Mouse (Mus musculus) erythroid progenitor cell, adult 5-6 weeks (primary cell): Measurements from ENCODE around the gene Gpbp1l1. TPM values are rescaled to one million over a fixed set of nuclear protein-coding genes. Genes with fewer than 3 reads are reported as not detected.

Experiments
- ATAC-seq: replicated peaks from 2 replicates; pipeline ENCODE4 v1.8.0; 2016; ENCODE audit warnings: moderate number of reproducible peaks, mild to moderate bottlenecking, moderate TSS enrichment, inconsistent platforms; ENCODE audit not compliant: poor library complexity, low FRiP score, severe bottlenecking
- total RNA-seq, 2 experiments: library from RNA; stranded (forward) in 1 of 2; stranded (reverse) in 1 of 2; fragments of 150-400 nt in 1 of 2; fragments of 186-747, 209-891 nt in 1 of 2; gene quantifications; 2 replicates each; pipeline versions ENCODE4 v1.2.3 to v1.2.4; 2015 to 2017; ENCODE audit warnings: low replicate concordance in 2 of 2

The Gpbp1l1 gene
- total RNA-seq, 2 experiments from 2014 or later = 101 to 126 TPM

DNA sequence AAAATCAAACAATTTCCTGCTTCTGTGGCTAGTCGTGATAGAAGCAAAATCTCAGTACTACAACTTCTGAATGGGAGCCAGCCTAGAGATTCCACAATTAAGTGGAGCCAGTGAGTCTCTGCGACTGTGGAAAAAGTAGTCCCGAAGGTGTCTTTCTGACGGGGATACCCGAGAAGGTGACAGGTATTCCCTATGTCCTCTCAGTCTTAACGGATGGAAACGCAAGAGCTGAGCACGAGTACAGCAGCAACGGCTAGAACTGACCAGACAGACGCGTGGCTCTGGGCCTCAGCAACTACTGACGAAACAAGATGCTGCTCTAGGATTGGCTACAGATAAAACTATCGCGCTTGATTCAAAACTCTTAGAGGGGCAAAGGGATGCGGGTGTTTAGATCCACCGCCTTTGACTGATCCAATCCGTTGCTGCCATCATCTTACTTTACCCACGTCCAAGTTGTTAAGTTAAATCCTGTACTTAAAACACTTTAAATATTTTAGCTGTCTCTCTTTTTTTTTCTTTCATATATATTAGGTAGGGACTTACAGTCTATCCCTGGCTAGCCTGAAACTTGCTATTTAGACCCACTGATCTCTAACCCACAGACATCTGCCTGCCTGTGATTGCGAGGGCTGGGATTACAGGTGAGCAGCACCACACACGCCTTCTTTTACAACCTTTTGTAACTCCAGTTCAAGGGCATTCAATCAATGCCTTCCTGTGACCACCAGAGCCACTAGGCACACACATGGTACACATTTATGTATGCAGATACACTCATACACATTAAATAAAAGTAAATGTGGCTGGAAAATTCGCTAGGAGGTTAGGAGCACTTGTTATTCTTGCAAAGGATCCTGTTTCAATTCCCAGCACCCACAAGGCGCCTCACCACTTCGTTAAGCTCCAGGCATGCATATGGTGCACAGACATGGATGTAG lies 70.5 kb downstream of the Gpbp1l1 start, which contains the start of gene Nasp:
Gene Nasp, minus strand, starts transcription at position 220 of the 941 bp plus-strand sequence.
- peak; percentile 62 for ATAC-seq

DNA sequence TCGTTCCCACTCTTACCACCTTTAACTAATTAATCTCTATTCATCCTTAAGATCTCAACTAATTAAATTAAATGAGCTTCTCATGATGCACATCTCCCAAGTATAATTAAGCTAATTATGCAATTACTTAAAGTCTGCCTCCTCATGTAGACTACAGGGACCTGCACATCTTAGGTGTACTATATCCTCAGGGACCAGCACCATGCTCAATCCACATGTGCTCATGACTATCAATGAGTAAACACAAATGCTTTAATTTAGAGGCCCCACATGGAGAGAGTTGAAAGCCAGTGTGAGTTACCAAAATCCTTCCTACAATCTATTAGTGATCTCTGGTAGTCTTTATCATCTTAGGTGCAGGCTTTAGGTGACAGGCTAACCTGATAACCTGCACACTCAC lies 77.7 kb downstream of the Gpbp1l1 start:
- no peak for ATAC-seq

DNA sequence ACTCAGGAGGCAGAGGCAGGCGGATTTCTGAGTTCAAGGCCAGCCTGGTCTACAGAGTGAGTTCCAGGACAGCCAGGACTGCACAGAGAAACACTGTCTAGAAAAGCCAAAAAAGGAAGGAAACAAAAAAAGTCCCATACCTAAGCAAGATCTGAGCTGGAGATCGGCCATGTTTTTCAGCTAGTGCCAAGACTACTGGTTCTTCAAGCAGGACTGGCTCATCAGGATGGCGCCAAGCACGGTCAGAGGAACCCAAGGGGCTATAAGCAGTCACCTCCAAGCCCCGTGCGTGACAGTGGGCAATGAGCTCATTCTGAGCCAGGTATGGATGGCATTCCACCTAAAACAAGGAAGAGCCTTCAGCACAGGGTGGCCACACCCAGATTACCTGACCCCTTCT lies 81.4 kb downstream of the Gpbp1l1 start:
- no peak for ATAC-seq

DNA sequence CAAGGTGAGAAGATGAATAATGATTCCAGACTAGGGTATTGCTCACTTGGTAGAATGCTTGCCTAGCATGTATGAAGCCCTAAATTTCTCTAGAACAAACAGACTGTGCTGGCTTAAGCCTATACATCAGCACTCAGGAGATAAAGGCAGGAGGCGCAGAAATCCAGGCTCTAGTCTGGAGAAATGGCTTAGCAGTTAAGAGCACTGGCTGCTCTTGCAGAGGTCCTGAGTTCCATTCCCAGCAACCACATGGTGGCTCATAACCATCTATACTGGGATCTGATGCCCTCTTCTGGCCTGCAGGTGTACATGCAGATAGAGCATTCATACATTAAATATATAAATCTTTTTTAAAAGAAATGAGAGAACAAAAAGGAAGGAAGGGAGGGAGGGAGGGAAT lies 84.6 kb downstream of the Gpbp1l1 start:
- ATAC-seq = no peak

Other genes with a start within 250 kb of the Gpbp1l1 start
- 62.0 and 89.0 TPM in 2 replicates for gene Mast2, start 93.5 kb upstream of the Gpbp1l1 start, total RNA-seq (2015; ENCODE audit: low replicate concordance)
- 66.4 and 76.9 TPM in 2 replicates for gene Mast2, start 93.5 kb upstream of the Gpbp1l1 start, total RNA-seq (2017; ENCODE audit: low replicate concordance)
- gene Ipp, start 50.1 kb upstream of the Gpbp1l1 start, total RNA-seq (2015; ENCODE audit: low replicate concordance) = 12.2 and 13.3 TPM in 2 replicates
- gene Ipp, start 50.1 kb upstream of the Gpbp1l1 start, total RNA-seq (2017; ENCODE audit: low replicate concordance) = 30.0 and 32.3 TPM in 2 replicates
- gene Tmem69, start 1.7 kb upstream of the Gpbp1l1 start, total RNA-seq (2015; ENCODE audit: low replicate concordance) = 5.9 and 10.1 TPM in 2 replicates
- 2.4 and 9.8 TPM in 2 replicates for gene Tmem69, start 1.7 kb upstream of the Gpbp1l1 start, total RNA-seq (2017; ENCODE audit: low replicate concordance)
- gene Ccdc17, start 39.0 kb downstream of the Gpbp1l1 start, total RNA-seq (2015; ENCODE audit: low replicate concordance) = 5.9 TPM in 1 of 2 replicates, not detected in the other
- 2.6 and 5.3 TPM in 2 replicates for gene Ccdc17, start 39.0 kb downstream of the Gpbp1l1 start, total RNA-seq (2017; ENCODE audit: low replicate concordance)
- 75.5 and 103 TPM in 2 replicates for gene Nasp, start 70.3 kb downstream of the Gpbp1l1 start, total RNA-seq (2015; ENCODE audit: low replicate concordance)
- gene Nasp, start 70.3 kb downstream of the Gpbp1l1 start, total RNA-seq (2017; ENCODE audit: low replicate concordance) = 126 and 154 TPM in 2 replicates
- gene Akr1a1, start 94.0 kb downstream of the Gpbp1l1 start, total RNA-seq (2015; ENCODE audit: low replicate concordance) = 130 and 134 TPM in 2 replicates
- gene Akr1a1, start 94.0 kb downstream of the Gpbp1l1 start, total RNA-seq (2017; ENCODE audit: low replicate concordance) = 99.1 and 124 TPM in 2 replicates
- gene Prdx1, start 127.9 kb downstream of the Gpbp1l1 start, total RNA-seq (2015; ENCODE audit: low replicate concordance) = 99.3 and 104 TPM in 2 replicates
- 39.4 and 52.6 TPM in 2 replicates for gene Prdx1, start 127.9 kb downstream of the Gpbp1l1 start, total RNA-seq (2017; ENCODE audit: low replicate concordance)
- 2.9 and 12.6 TPM in 2 replicates for gene Mmachc, start 150.7 kb downstream of the Gpbp1l1 start, total RNA-seq (2015; ENCODE audit: low replicate concordance)
- 1.5 and 3.6 TPM in 2 replicates for gene Mmachc, start 150.7 kb downstream of the Gpbp1l1 start, total RNA-seq (2017; ENCODE audit: low replicate concordance)
- gene Ccdc163, start 150.9 kb downstream of the Gpbp1l1 start, total RNA-seq (2015; ENCODE audit: low replicate concordance) = 61.2 and 127 TPM in 2 replicates
- gene Ccdc163, start 150.9 kb downstream of the Gpbp1l1 start, total RNA-seq (2017; ENCODE audit: low replicate concordance) = 11.7 and 21.4 TPM in 2 replicates
- 5.0 and 17.2 TPM in 2 replicates for gene Tesk2, start 163.3 kb downstream of the Gpbp1l1 start, total RNA-seq (2015; ENCODE audit: low replicate concordance)
- 2.8 and 3.6 TPM in 2 replicates for gene Tesk2, start 163.3 kb downstream of the Gpbp1l1 start, total RNA-seq (2017; ENCODE audit: low replicate concordance)
- 4.6 and 6.8 TPM in 2 replicates for gene Toe1, start 250.0 kb downstream of the Gpbp1l1 start, total RNA-seq (2015; ENCODE audit: low replicate concordance)
- gene Toe1, start 250.0 kb downstream of the Gpbp1l1 start, total RNA-seq (2017; ENCODE audit: low replicate concordance) = 4.1 and 27.0 TPM in 2 replicates